Mouse (Mus musculus): ENCODE measurements at regions not wholly inside any gene's neighbourhood (a gene's known extent, or its start where the extent isn't known, plus 50 kb on each side); places are given as distances from the start of the nearest gene placed in this dataset.

GRCm38 (mm10) chr13:45204856-45205255, 126.4 kb downstream of the Gm9817 start:
- intact Hi-C loops (cut with DNase I): no loop called here
- DNase-seq (ENCODE audit: extremely low spot score in 1 of 2, low spot score in 2 of 2): peak in 1 of 2 experiments; percentile 55

- intact Hi-C loops (cut with DNase I): no loop called here
- no peak for DNase-seq (ENCODE audit: extremely low spot score in 1 of 2, low spot score in 2 of 2)
Measured at GRCm38 (mm10) chr13:45208540-45209197, 130.2 kb downstream of the Gm9817 start.

- intact Hi-C loops (cut with DNase I): no loop called here
Measured at GRCm38 (mm10) chr13:45211241-45211640, 132.7 kb downstream of the Gm9817 start.

GRCm38 (mm10) chr13:45213116-45213834, 134.8 kb downstream of the Gm9817 start:
- intact Hi-C loops (cut with DNase I): no loop called here
- DNase-seq (ENCODE audit: extremely low spot score in 1 of 2, low spot score in 2 of 2): no peak

More at GRCm38 (mm10) chr13:45211241-45211640, 132.7 kb downstream of the Gm9817 start:
- no peak for DNase-seq (ENCODE audit: extremely low spot score in 1 of 2, low spot score in 2 of 2)

GRCm38 (mm10) chr13:45218251-45218650, 139.8 kb downstream of the Gm9817 start:
- intact Hi-C loops (cut with DNase I): no loop called here
- no peak for DNase-seq (ENCODE audit: extremely low spot score in 1 of 2, low spot score in 2 of 2)

- DNase-seq (ENCODE audit: extremely low spot score in 1 of 2, low spot score in 2 of 2): no peak
Measured at GRCm38 (mm10) chr13:45219671-45220070, 141.2 kb downstream of the Gm9817 start.

GRCm38 (mm10) chr13:45230804-45231203, 152.3 kb downstream of the Gm9817 start:
- intact Hi-C loops (cut with DNase I): no loop called here
- DNase-seq (ENCODE audit: extremely low spot score in 1 of 2, low spot score in 2 of 2): no peak

More at GRCm38 (mm10) chr13:45219671-45220070, 141.2 kb downstream of the Gm9817 start:
- intact Hi-C loops (cut with DNase I): no loop called here

GRCm38 (mm10) chr13:45235236-45235635, 154.3 kb upstream of the Mylip start:
- intact Hi-C loops (cut with DNase I): no loop called here
- no peak for DNase-seq (ENCODE audit: extremely low spot score in 1 of 2, low spot score in 2 of 2)

GRCm38 (mm10) chr13:45238258-45238657, 151.3 kb upstream of the Mylip start:
- intact Hi-C loops (cut with DNase I): no loop called here
- no peak for DNase-seq (ENCODE audit: extremely low spot score in 1 of 2, low spot score in 2 of 2)

GRCm38 (mm10) chr13:45239153-45239552, 150.4 kb upstream of the Mylip start:
- intact Hi-C loops (cut with DNase I): no loop called here
- DNase-seq (ENCODE audit: extremely low spot score in 1 of 2, low spot score in 2 of 2): no peak

- no peak for DNase-seq (ENCODE audit: extremely low spot score in 1 of 2, low spot score in 2 of 2)
- intact Hi-C loops (cut with DNase I): no loop called here
Measured at GRCm38 (mm10) chr13:45240009-45240653, 149.4 kb upstream of the Mylip start.

GRCm38 (mm10) chr13:45242261-45242660, 147.3 kb upstream of the Mylip start:
- intact Hi-C loops (cut with DNase I): no loop called here
- no peak for DNase-seq (ENCODE audit: extremely low spot score in 1 of 2, low spot score in 2 of 2)

GRCm38 (mm10) chr13:45242750-45243149, 146.8 kb upstream of the Mylip start:
- no peak for DNase-seq (ENCODE audit: extremely low spot score in 1 of 2, low spot score in 2 of 2)
- intact Hi-C loops (cut with DNase I): no loop called here

- DNase-seq (ENCODE audit: extremely low spot score in 1 of 2, low spot score in 2 of 2): no peak
- intact Hi-C loops (cut with DNase I): no loop called here
Measured at GRCm38 (mm10) chr13:45245651-45246050, 143.9 kb upstream of the Mylip start.

GRCm38 (mm10) chr13:45246341-45246740, 143.2 kb upstream of the Mylip start:
- intact Hi-C loops (cut with DNase I): no loop called here
- DNase-seq (ENCODE audit: extremely low spot score in 1 of 2, low spot score in 2 of 2): no peak

- intact Hi-C loops (cut with DNase I): no loop called here
- no peak for DNase-seq (ENCODE audit: extremely low spot score in 1 of 2, low spot score in 2 of 2)
Measured at GRCm38 (mm10) chr13:45250028-45250427, 139.5 kb upstream of the Mylip start.

- DNase-seq (ENCODE audit: extremely low spot score in 1 of 2, low spot score in 2 of 2): no peak
- intact Hi-C loops (cut with DNase I): no loop called here
Measured at GRCm38 (mm10) chr13:45251068-45251467, 138.5 kb upstream of the Mylip start.

GRCm38 (mm10) chr13:45252126-45252525, 137.4 kb upstream of the Mylip start:
- DNase-seq (ENCODE audit: extremely low spot score in 1 of 2, low spot score in 2 of 2): no peak
- intact Hi-C loops (cut with DNase I): no loop called here

- intact Hi-C loops (cut with DNase I): no loop called here
- no peak for DNase-seq (ENCODE audit: extremely low spot score in 1 of 2, low spot score in 2 of 2)
Measured at GRCm38 (mm10) chr13:45253221-45253620, 136.3 kb upstream of the Mylip start.

- intact Hi-C loops (cut with DNase I): no loop called here
- DNase-seq (ENCODE audit: extremely low spot score in 1 of 2, low spot score in 2 of 2): no peak
Measured at GRCm38 (mm10) chr13:45255277-45255676, 134.3 kb upstream of the Mylip start.

All from left cerebral cortex, postnatal 10 days (tissue).